Mouse (Mus musculus) liver, adult 2 months (tissue): ENCODE results near the gene Gm13272.
"Not testable (repeated sequence)": the region's sequence is repeated elsewhere in the genome, so short reads cannot be mapped to it uniquely, and the experiment has no call there.

Experiments
- CTCF ChIP-seq: fragments of 200-500 bp; IDR thresholded peaks from 2 replicates; pipeline ENCODE4 v1.5.1; 2011; ENCODE audit warnings: low read depth, low read length, control low read depth
- POLR2A ChIP-seq: fragments of 200-500 bp; IDR thresholded peaks from 2 replicates; pipeline ENCODE4 v1.6.1; 2011; ENCODE audit warnings: low read length, control low read depth; ENCODE audit not compliant: insufficient read depth; ENCODE audit errors: extremely low read depth

DNA sequence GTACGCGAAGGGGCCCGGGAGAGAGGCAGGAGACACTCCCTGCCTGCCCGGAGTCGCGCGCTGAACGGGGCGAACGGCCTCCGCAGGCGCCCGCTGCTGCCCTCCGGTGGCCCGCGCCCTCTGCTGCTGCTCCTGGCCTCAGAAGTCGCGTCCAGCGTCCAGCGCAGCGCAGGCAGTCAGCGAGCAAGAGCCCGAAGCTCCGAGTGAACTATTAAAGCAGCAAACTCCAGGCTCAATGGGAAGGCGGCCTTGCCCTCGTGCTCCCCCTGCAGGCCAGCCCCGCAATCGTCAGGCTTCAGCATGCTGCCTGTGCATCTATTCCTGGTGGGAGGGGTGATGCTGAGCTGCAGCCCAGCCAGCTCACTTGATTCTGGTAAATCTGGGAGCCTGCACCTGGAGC is 17.4 kb downstream of the Gm13272 start, which contains the start of gene Gm13279:
- TF ChIP-seq CTCF, POLR2A: not testable (repeated sequence)
